Mouse (Mus musculus) limb, embryonic 13.5 days (tissue): ENCODE results near the gene Gm20509. TPM values are rescaled to one million over a fixed set of nuclear protein-coding genes. Genes with fewer than 3 reads are reported as not detected.

ENCODE experiments used
- ATAC-seq: fragments of 200-750 bp; cut with Nextera tagmentation; 2 replicates; pipeline ENCODE4 v1.8.0; 2017; ENCODE audit warnings: low read depth, moderate number of reproducible peaks, moderate TSS enrichment; ENCODE audit not compliant: low FRiP score
- H3K27ac ChIP-seq: fragments of 300-500 bp; sonication (generic); 2 replicates; pipeline ENCODE4 v1.5.1; 2015; ENCODE audit warnings: inconsistent platforms, mild to moderate bottlenecking, moderate library complexity
- H3K27me3 ChIP-seq: fragments of 300-500 bp; sonication (generic); 2 replicates; pipeline ENCODE4 v1.6.1; 2015; ENCODE audit warnings: mild to moderate bottlenecking, inconsistent platforms
- H3K36me3 ChIP-seq: fragments of 300-500 bp; sonication (generic); 2 replicates; pipeline ENCODE4 v1.6.1; 2015; ENCODE audit warnings: inconsistent platforms, mild to moderate bottlenecking, moderate library complexity
- H3K4me1 ChIP-seq: fragments of 300-500 bp; sonication (generic); 2 replicates; pipeline ENCODE4 v1.6.1; 2015; ENCODE audit warnings: inconsistent platforms
- H3K4me2 ChIP-seq: fragments of 300-500 bp; sonication (generic); replicated peaks from 2 replicates; pipeline ENCODE4 v1.6.1; 2015; ENCODE audit warnings: inconsistent platforms, mild to moderate bottlenecking, moderate library complexity
- H3K4me3 ChIP-seq: fragments of 300-500 bp; sonication (generic); 2 replicates; pipeline ENCODE4 v1.5.1; 2015; ENCODE audit warnings: moderate library complexity, mild to moderate bottlenecking, inconsistent platforms
- H3K9ac ChIP-seq: fragments of 300-500 bp; sonication (generic); 2 replicates; pipeline ENCODE4 v1.6.1; 2015; ENCODE audit warnings: mild to moderate bottlenecking, inconsistent platforms
- H3K9me3 ChIP-seq: fragments of 300-500 bp; sonication (generic); 2 replicates; pipeline ENCODE4 v1.6.1; 2016; ENCODE audit warnings: inconsistent platforms
- WGBS: fragments of 180-500 bp; shearing (Covaris S2); methylation state at CpG from one replicate; pipeline ENCODE4 v1.1.7; 2015; 5-methylcytosine and 5-hydroxymethylcytosine counted together
- polyA plus RNA-seq: library from polyadenylated mRNA; unstranded; fragments of >200 nt; fragmentation: Nextera tagmentation; extraction: Ambion mirVana; gene quantifications from 2 replicates; pipeline ENCODE4 v1.2.1, GENCODE M21; 2015

The Gm20509 gene
- polyA plus RNA-seq, 1 experiment from 2014 or later, result not detected

DNA sequence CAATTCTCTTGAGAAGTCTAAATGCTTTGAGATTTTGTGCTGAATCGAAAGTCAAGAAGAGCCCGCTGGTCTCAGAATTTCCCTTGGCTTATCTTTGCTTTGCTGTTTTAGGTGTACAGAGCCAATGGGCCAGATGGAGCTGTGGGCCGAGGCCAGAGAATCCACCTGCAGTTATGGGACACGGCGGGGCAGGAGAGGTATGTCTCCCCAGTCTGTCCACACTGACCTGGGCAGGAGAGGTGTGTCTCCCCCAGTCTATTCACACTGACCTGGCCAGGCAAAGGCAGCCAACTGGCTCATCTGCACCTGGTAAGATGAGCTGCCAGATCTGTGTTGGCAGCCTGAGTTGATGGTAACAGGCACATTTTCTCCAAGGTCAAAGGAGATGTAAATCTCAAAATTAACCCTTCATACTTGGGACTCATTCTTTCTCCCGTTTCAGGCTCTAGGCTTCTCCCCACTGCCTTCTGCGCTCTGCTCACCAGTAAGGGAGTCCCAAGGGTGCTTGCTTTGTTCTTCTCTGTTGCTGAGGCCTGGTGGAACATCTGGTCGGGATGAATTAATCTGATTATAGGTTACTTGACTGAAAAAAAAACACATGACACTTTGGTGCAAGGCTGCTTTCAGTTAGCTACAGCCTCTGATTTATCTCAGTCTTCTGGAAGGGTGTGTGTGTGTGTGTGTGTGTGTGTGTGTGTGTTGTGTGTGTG is 19.8 kb upstream of the Gm20509 start:
- 81% methylated on average over 8 of the region's 8 CpGs for WGBS
- ATAC-seq, result no peak
- no peaks in the 10 kb centered on the region for H3K9me3 ChIP-seq

DNA sequence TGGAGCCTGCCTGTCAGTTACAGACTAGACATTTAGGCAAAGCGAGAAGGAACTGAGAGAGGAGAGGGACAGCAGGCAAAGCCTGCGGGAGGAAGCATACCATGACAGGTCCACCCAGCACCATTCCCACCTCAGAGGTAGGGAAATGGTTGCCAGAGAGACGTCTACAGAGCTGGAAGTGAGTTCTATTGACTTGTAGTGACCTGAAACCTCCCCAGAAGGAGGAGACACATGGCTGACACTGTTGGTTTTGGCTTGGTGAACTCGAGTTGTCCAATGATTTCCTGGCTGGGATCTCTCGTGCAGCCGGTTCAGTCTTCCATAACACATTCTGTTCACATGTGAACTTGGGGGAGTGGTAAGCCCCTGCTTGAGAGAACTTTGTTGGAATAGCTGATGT is 18.3 kb upstream of the Gm20509 start:
- Histone ChIP-seq H3K9me3 (no peaks in the 10 kb centered on the region), H3K36me3 (peaks cover 3% of the 10 kb centered on the region; the same call in 1 of the 2 replicates), H3K4me1 (no peaks in the 10 kb centered on the region), H3K27ac (no peak overlapping the region), H3K4me2 (no peak overlapping the region), H3K27me3 (no peaks in the 10 kb centered on the region), H3K4me3 (no peak overlapping the region), H3K9ac (no peak overlapping the region)
- no peak for ATAC-seq
- WGBS, result 70% methylated on average over 6 of the region's 6 CpGs

More for the DNA sequence above, 19.8 kb upstream of the Gm20509 start:
- no peak overlapping the region for H3K27ac ChIP-seq
- no peaks in the 10 kb centered on the region for H3K4me1 ChIP-seq
- H3K9ac ChIP-seq, result no peak overlapping the region
- H3K36me3 ChIP-seq, result peaks cover 3% of the 10 kb centered on the region; the same call in 1 of the 2 replicates
- H3K4me2 ChIP-seq, result no peak overlapping the region
- no peaks in the 10 kb centered on the region for H3K27me3 ChIP-seq
- H3K4me3 ChIP-seq, result no peak overlapping the region

DNA sequence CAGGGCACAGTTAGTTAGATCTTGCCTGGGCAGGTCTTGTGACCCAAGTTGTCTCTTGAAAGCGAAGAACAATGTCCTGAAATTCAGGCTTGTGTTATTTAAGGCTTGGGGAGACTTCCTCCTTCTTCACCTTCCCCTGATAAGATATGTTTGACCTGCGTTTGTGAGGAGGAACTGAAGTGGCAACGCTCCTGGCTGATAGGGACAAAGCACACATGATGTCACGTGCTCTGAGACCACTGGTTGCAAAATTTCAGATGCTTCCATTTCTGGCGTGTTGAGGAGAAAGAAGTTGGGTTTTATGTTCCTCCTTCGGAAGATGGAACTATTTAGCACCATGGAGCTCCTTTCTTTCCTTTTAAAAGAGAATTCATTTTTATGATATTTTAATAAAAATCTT is 16.4 kb upstream of the Gm20509 start:
- H3K4me3 ChIP-seq, result no peak overlapping the region
- no peak for ATAC-seq
- H3K4me2 ChIP-seq, result no peak overlapping the region
- no peak overlapping the region for H3K9ac ChIP-seq
- peaks cover 3% of the 10 kb centered on the region; the same call in 1 of the 2 replicates for H3K36me3 ChIP-seq
- H3K27me3 ChIP-seq, result no peaks in the 10 kb centered on the region
- H3K27ac ChIP-seq, result no peak overlapping the region
- H3K9me3 ChIP-seq, result no peaks in the 10 kb centered on the region
- 84% methylated on average over 6 of the region's 6 CpGs for WGBS
- H3K4me1 ChIP-seq, result no peaks in the 10 kb centered on the region

GRCm38 (mm10) chr9:73087121-73087520 is 15.1 kb upstream of the Gm20509 start:
- Histone ChIP-seq H3K27me3 (no peaks in the 10 kb centered on the region), H3K9ac (no peak overlapping the region), H3K9me3 (no peaks in the 10 kb centered on the region), H3K27ac (no peak overlapping the region), H3K4me3 (no peak overlapping the region), H3K4me2 (no peak overlapping the region), H3K36me3 (peaks cover 3% of the 10 kb centered on the region; the same call in 1 of the 2 replicates), H3K4me1 (no peaks in the 10 kb centered on the region)
- ATAC-seq, result no peak
- 57% methylated on average over 8 of the region's 8 CpGs for WGBS

GRCm38 (mm10) chr9:73087581-73087980 is 14.7 kb upstream of the Gm20509 start:
- H3K27ac ChIP-seq, result no peak overlapping the region
- H3K4me3 ChIP-seq, result no peak overlapping the region
- no peaks in the 10 kb centered on the region for H3K9me3 ChIP-seq
- H3K4me2 ChIP-seq, result no peak overlapping the region
- H3K36me3 ChIP-seq, result peaks cover 3% of the 10 kb centered on the region; the same call in 1 of the 2 replicates
- H3K9ac ChIP-seq, result no peak overlapping the region
- no peak for ATAC-seq
- H3K27me3 ChIP-seq, result no peaks in the 10 kb centered on the region
- WGBS, result 75% methylated on average over 5 of the region's 5 CpGs
- H3K4me1 ChIP-seq, result no peaks in the 10 kb centered on the region

DNA sequence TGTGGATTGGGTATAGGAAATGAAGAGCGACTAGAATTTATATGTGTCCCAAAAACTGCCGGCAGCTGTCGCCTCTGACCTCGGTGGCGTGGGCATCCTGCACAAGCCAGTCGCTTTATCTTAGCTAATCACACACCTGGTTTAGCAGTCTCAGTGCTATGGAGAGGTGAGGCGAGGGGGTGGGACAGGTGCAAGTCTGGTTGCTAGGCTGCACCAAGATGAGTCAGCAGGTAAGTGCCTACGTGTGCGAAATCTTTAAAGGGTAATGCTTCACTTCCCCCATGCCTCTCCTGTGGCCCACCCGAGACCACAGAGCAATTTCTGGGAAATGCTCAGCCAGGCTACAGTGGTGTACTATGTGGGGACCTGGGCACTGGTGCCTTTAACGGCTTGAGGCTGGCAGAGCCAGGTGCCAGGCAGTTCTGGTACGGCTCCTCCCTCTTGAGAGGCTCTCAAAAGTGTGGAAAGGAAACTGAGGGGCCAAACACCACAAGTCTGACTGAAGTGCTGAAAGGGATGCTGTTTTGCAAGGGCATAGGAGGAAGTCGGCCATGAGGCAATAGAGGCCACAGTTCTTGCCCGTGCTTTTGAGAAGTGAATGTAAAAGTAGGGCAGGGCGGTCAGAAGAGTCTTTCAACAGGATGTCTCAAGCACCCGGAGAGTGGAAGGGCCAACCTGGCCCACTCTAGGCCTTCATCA is 12.9 kb upstream of the Gm20509 start:
- Histone ChIP-seq H3K9ac (no peak overlapping the region), H3K27ac (no peak overlapping the region), H3K4me1 (no peaks in the 10 kb centered on the region), H3K27me3 (no peaks in the 10 kb centered on the region), H3K4me3 (no peak overlapping the region), H3K4me2 (no peak overlapping the region), H3K9me3 (no peaks in the 10 kb centered on the region), H3K36me3 (peaks cover 3% of the 10 kb centered on the region; the same call in 1 of the 2 replicates)
- ATAC-seq, result no peak
- WGBS, result 68% methylated on average over 16 of the region's 16 CpGs

GRCm38 (mm10) chr9:73090121-73090520 is 12.1 kb upstream of the Gm20509 start:
- H3K4me2 ChIP-seq, result no peak overlapping the region
- no peaks in the 10 kb centered on the region for H3K4me1 ChIP-seq
- no peak for ATAC-seq
- 84% methylated on average over 10 of the region's 10 CpGs for WGBS
- no peaks in the 10 kb centered on the region for H3K9me3 ChIP-seq
- no peaks in the 10 kb centered on the region; the same call in 1 of the 2 replicates for H3K27me3 ChIP-seq
- H3K27ac ChIP-seq, result no peak overlapping the region
- no peak overlapping the region for H3K4me3 ChIP-seq
- peaks cover under 1% of the 10 kb centered on the region; the same call in 1 of the 2 replicates for H3K36me3 ChIP-seq
- no peak overlapping the region for H3K9ac ChIP-seq

GRCm38 (mm10) chr9:73091747-73092146 is 10.5 kb upstream of the Gm20509 start:
- WGBS, result 0% methylated on average over 1 of the region's 1 CpGs
- Histone ChIP-seq H3K4me3 (no peak overlapping the region), H3K9me3 (no peaks in the 10 kb centered on the region), H3K9ac (no peak overlapping the region), H3K36me3 (no peaks in the 10 kb centered on the region), H3K4me1 (no peaks in the 10 kb centered on the region), H3K27me3 (peaks cover 8% of the 10 kb centered on the region), H3K4me2 (no peak overlapping the region), H3K27ac (no peak overlapping the region)
- ATAC-seq, result no peak

DNA sequence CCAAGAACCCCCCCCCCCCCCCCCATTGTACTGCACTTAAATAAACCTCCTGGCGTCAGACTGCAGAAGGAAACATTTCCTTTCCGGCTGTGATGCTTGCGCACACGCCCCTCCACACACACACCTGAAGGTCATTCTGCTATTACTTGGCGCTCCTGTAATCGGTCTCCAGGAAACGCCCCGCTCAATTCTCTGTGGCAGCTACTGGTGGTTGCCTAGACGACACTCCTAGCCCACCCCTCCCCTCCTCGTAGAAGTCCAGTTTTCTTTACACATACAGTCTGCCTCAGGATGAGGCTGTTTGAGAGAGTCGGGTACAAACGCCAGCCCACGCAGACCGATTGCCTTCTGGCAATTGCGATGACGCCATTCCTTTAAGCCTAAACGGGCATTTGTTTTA is 7.7 kb upstream of the Gm20509 start:
- Histone ChIP-seq H3K4me2 (no peak overlapping the region), H3K27me3 (peaks cover 8% of the 10 kb centered on the region), H3K27ac (no peak overlapping the region), H3K36me3 (no peaks in the 10 kb centered on the region), H3K4me1 (no peaks in the 10 kb centered on the region), H3K9ac (no peak overlapping the region), H3K4me3 (no peak overlapping the region), H3K9me3 (no peaks in the 10 kb centered on the region)
- no peak for ATAC-seq
- 39% methylated on average over 17 of the region's 17 CpGs for WGBS

- Histone ChIP-seq H3K27ac (no peak overlapping the region), H3K4me2 (no peak overlapping the region), H3K36me3 (no peaks in the 10 kb centered on the region), H3K27me3 (peaks cover 19% of the 10 kb centered on the region), H3K4me3 (no peak overlapping the region), H3K9me3 (no peaks in the 10 kb centered on the region), H3K4me1 (no peaks in the 10 kb centered on the region), H3K9ac (no peak overlapping the region)
- WGBS, result 74% methylated on average over 2 of the region's 2 CpGs
- no peak for ATAC-seq
Measured at GRCm38 (mm10) chr9:73097898-73098297, 4.4 kb upstream of the Gm20509 start.

DNA sequence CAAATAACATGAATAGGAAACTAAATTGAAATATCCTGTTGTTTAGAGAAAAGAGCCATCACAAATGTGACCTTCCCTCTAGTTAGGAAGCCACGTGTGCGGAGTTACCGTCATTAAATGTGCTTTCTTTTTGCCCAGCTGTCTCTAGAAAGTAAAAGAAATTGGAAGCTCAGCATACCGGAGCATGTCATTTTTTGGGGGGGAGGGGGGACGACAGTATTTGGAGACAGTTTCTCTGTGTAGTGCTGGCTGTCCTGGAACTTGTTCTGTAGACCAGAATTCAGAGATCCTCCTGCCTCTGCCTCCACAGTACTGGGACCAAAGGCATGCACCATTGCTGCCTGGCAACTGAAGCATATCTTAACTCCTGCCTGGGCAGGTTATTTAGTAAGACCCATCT is 734 bp upstream of the Gm20509 start, which contains the start of gene Khdc3:
TSS of gene Khdc3 (plus strand) at position 301 of the 400 bp plus-strand sequence.
- Histone ChIP-seq H3K27ac (no peak within 1 kb of the TSS), H3K4me2 (no peak within 1 kb of the TSS), H3K4me1 (peaks cover 8% of the 10 kb centered on the region), H3K27me3 (peaks cover 45% of the 10 kb centered on the region), H3K4me3 (no peak within 1 kb of the TSS), H3K9me3 (no peaks in the 10 kb centered on the region), H3K9ac (no peak within 1 kb of the TSS), H3K36me3 (no peaks in the 10 kb centered on the region)
- ATAC-seq, result no peak
- 89% methylated on average over 5 of the region's 5 CpGs for WGBS

DNA sequence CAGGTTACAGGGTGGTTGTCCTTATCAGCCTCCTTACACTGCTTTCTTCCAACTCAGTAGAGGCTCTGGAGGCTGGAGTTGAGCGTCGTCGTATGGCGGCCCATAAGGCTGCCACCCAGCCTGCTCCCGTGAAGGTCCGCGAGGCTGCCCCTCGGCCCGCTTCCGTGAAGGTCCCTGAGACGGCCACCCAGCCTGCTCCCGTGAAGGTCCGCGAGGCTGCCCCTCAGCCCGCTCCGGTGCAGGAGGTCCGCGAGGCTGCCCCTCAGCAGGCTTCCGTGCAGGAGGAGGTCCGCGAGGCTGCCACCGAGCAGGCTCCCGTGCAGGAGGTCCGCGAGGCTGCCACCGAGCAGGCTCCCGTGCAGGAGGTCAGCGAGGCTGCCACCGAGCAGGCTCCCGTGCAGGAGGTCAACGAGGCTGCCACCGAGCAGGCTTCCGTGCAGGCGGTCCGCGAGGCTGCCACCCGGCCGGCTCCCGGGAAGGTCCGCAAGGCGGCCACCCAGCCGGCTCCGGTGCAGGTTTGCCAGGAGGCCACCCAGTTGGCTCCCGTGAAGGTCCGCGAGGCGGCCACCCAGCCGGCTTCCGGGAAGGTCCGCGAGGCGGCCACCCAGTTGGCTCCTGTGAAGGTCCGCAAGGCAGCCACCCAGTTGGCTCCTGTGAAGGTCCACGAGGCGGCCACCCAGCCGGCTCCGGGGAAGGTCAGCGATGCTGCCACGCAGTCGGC is 1.0 kb downstream of the Gm20509 start:
- peak overlapping the region; percentile 68 for H3K9ac ChIP-seq
- H3K4me2 ChIP-seq, result peak overlapping the region; percentile 86
- no peaks in the 10 kb centered on the region for H3K36me3 ChIP-seq
- H3K4me1 ChIP-seq, result peaks cover 8% of the 10 kb centered on the region
- 4% methylated on average over 60 of the region's 60 CpGs for WGBS
- no peaks in the 10 kb centered on the region for H3K9me3 ChIP-seq
- no peak overlapping the region for H3K27ac ChIP-seq
- peak; percentile 48; the same call in 1 of the 2 replicates for ATAC-seq
- peaks cover 52% of the 10 kb centered on the region for H3K27me3 ChIP-seq
- peak overlapping the region; percentile 48 for H3K4me3 ChIP-seq
